Mouse (Mus musculus): ENCODE measurements around the gene Mob4.

The Mob4 gene

GRCm38 (mm10) chr1:55186592-55187210 is 55.7 kb downstream of the Mob4 start:
- no peak for DNase-seq (ENCODE audit: low read depth)

- DNase-seq (ENCODE audit: low read depth) = no peak
Observed at GRCm38 (mm10) chr1:55192015-55192414, 61.0 kb downstream of the Mob4 start.

GRCm38 (mm10) chr1:55192824-55193223 is 61.8 kb downstream of the Mob4 start:
- DNase-seq (ENCODE audit: low read depth) = no peak

GRCm38 (mm10) chr1:55193316-55193715 is 62.3 kb downstream of the Mob4 start:
- no peak for DNase-seq (ENCODE audit: low read depth)

- DNase-seq (ENCODE audit: low read depth) = no peak
Observed at GRCm38 (mm10) chr1:55194064-55194915, 63.3 kb downstream of the Mob4 start.

- DNase-seq (ENCODE audit: low read depth) = no peak
Observed at GRCm38 (mm10) chr1:55195021-55195420, 64.0 kb downstream of the Mob4 start.

GRCm38 (mm10) chr1:55196327-55197003 is 65.4 kb downstream of the Mob4 start:
- DNase-seq (ENCODE audit: low read depth) = no peak

GRCm38 (mm10) chr1:55198719-55199118 is 67.7 kb downstream of the Mob4 start:
- DNase-seq (ENCODE audit: low read depth) = no peak

- DNase-seq (ENCODE audit: low read depth) = no peak
Observed at GRCm38 (mm10) chr1:55201850-55202752, 71.1 kb downstream of the Mob4 start.
